Mouse (Mus musculus): Measurements from ENCODE around the gene Atg2b.

DNA sequence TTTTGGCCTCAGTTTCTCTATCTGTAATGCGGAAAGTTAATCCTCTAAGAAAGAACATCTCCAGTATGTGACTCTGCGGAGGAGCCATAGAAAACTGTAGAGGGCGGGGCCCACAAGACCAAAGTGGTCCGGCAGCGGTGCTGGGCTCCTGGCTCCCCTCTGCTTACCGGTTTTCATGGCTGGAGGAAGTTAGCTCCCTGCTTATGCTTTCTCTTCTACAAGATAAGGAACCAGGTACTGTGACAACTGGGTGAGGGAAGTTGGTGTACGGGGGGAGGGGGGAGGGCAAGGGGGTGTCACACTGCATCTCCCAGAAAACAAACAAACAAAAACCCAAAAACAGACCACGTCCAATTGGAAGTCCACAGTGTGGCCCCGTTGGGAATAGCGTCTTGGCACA is 86.5 kb downstream of the Atg2b start:
- no peak for TF ChIP-seq EP300 (IDR thresholded peaks at IDR 0.05)
- no peak for TF ChIP-seq CTCF (IDR thresholded peaks at IDR 0.05)
